Mouse (Mus musculus) ES-E14 (cell line): ENCODE measurements around the gene Gpr18. TPM values are rescaled to one million over a fixed set of nuclear protein-coding genes. Genes with fewer than 3 reads are reported as not detected.

Experiments used
- DNase-seq: peaks from one replicate; pipeline ENCODE4 v3.0.0-alpha.2; 2013; ENCODE audit warnings: low read depth, low spot score
- H3K27ac ChIP-seq: 2 replicates; pipeline ENCODE4 v1.5.1; 2012; ENCODE audit warnings: low read depth, mild to moderate bottlenecking, low read length, moderate library complexity, mixed read lengths; ENCODE audit not compliant: poor library complexity, insufficient read depth, severe bottlenecking
- H3K36me3 ChIP-seq: 2 replicates; pipeline ENCODE4 v1.6.1; 2012; ENCODE audit warnings: mild to moderate bottlenecking, low read length, moderate library complexity, mixed read lengths; ENCODE audit not compliant: control insufficient read depth, poor library complexity, insufficient read depth, severe bottlenecking
- H3K4me1 ChIP-seq, 2 experiments: fragments of 150-350 bp in 1 of 2; sonication (generic) in 1 of 2; 2 replicates each; pipeline ENCODE4 v1.6.1; 2012; ENCODE audit warnings: low read length in 2 of 2, mild to moderate bottlenecking in 1 of 2, mixed read lengths in 1 of 2; ENCODE audit not compliant: control insufficient read depth in 2 of 2, insufficient read depth in 2 of 2, poor library complexity in 1 of 2
- H3K4me3 ChIP-seq, 2 experiments: fragments of 150-350 bp in 1 of 2; sonication (generic) in 1 of 2; 2 replicates each; pipeline ENCODE4 v1.5.1; 2012; ENCODE audit warnings: low read length in 2 of 2, low read depth in 1 of 2, mild to moderate bottlenecking in 1 of 2, mixed read lengths in 1 of 2; ENCODE audit not compliant: insufficient read depth in 1 of 2, poor library complexity in 1 of 2, severe bottlenecking in 1 of 2
- H3K9ac ChIP-seq: 2 replicates; pipeline ENCODE4 v1.6.1; 2012; ENCODE audit warnings: low read depth, mild to moderate bottlenecking, low read length, mixed read lengths; ENCODE audit not compliant: poor library complexity, insufficient read depth, severe bottlenecking
- H3K9me3 ChIP-seq: fragments of 150-350 bp; sonication (generic); 2 replicates; pipeline ENCODE4 v1.6.1; 2012; ENCODE audit warnings: low read depth, mild to moderate bottlenecking, low read length; ENCODE audit not compliant: control insufficient read depth, insufficient read depth
- CHD2 ChIP-seq: IDR thresholded peaks from 2 replicates; pipeline ENCODE4 v1.6.1; 2014; ENCODE audit warnings: mild to moderate bottlenecking, low read depth, low read length, inconsistent platforms
- HCFC1 ChIP-seq: IDR thresholded peaks from 2 replicates; pipeline ENCODE4 v1.6.1; 2012; ENCODE audit warnings: low read length, inconsistent platforms, borderline replicate concordance; ENCODE audit not compliant: insufficient read depth
- MAFK ChIP-seq: IDR thresholded peaks from 2 replicates; pipeline ENCODE4 v1.6.1; 2014; ENCODE audit warnings: mild to moderate bottlenecking, low read depth, low read length, inconsistent platforms; ENCODE audit not compliant: insufficient read depth
- ZC3H11A ChIP-seq: IDR thresholded peaks from 2 replicates; pipeline ENCODE4 v1.6.1; 2012; ENCODE audit warnings: low read depth, mild to moderate bottlenecking, inconsistent platforms, low read length, borderline replicate concordance
- ZNF384 ChIP-seq: IDR thresholded peaks from 2 replicates; pipeline ENCODE4 v1.6.1; 2012; ENCODE audit warnings: low read depth, low read length, inconsistent platforms
- in situ Hi-C, 2 experiments: fragments of 600-800 bp; cut with MboI; formaldehyde crosslinking; loops; one replicate each; pipeline ENCODE4 v1.15.1; 2025; ENCODE audit warnings: low sequenced_read_pairs in 2 of 2, inconsistent platforms in 1 of 2; ENCODE audit not compliant: unreplicated experiment in 2 of 2
- total RNA-seq: library from RNA; depleted of rRNA; stranded (reverse); fragments of 300-350 nt; gene quantifications from 2 replicates; pipeline ENCODE4 v1.2.3, GENCODE M21; 2012

Gene Gpr18
- total RNA-seq, 1 experiment, result 0.49 TPM

DNA sequence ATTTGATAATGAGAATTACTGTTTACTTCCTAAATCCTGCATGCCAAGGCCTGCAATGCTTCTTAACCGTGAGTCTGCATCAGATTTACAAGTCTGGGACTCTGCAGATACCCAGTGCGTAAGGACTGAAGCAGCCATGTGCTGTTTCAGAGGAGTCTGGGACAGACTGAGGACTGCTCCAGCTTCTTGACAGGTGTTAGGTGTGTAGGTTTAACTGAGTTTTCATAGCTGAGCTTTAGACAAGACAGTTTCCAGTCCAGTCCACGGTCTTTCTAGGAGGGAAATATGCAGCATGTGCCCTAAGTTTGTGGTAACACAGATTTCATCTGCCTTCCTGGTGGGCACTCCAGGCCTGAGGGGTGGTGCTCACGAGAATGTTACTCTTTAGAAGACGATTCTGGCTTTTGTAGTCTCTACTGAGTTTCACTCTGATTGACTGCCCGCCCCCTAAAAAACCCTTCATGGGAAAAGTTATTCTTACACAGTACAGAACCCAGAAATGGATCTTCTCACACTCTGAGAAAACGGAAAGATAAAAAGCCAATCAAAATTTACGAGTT, 31.7 kb upstream of the Gpr18 start:
- in situ Hi-C loops, result no loop called here
- Histone ChIP-seq H3K36me3 (no peaks in the 10 kb centered on the region), H3K9me3 (no peaks in the 10 kb centered on the region), H3K4me1 (peaks cover 4 to 6% of the 10 kb centered on the region in 2 experiments; a peak in 3 of 4 replicates), H3K9ac (no peak overlapping the region), H3K4me3 (peak overlapping the region in 1 of 2 experiments; percentile 23; a peak in 2 of 4 replicates), H3K27ac (no peak overlapping the region)
- DNase-seq, result no peak
- TF ChIP-seq ZC3H11A (no peak), CHD2 (no peak), ZNF384 (no peak), MAFK (no peak), HCFC1 (no peak)

DNA sequence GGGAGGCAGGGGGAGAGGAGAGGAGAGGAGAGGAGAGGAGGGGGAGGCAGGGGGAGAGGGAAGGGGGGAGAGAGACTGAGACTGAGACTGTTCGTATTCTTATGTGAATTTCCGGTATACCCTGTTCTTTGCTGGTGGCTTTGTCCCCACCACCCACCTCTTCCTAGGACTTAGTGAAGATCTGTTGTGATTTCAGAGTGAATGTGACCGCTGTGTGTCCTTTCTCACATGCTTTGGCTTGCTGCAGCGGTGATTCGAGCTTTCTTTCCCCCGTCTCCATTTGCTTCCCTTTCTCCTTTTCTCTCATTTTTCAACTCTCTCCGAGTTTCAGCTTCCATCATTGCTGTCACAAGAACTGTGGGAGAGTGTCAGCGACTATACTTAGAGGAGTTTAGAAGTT, 31.1 kb upstream of the Gpr18 start:
- no peak overlapping the region for H3K27ac ChIP-seq
- H3K36me3 ChIP-seq, result no peaks in the 10 kb centered on the region
- peak; percentile 31 for DNase-seq
- peak overlapping the region in 1 of 2 experiments; percentile 23; a peak in 2 of 4 replicates for H3K4me3 ChIP-seq
- H3K9me3 ChIP-seq, result no peaks in the 10 kb centered on the region
- in situ Hi-C loops, result no loop called here
- TF ChIP-seq HCFC1 (no peak), CHD2 (no peak), ZC3H11A (no peak), MAFK (no peak), ZNF384 (no peak)
- H3K9ac ChIP-seq, result no peak overlapping the region
- H3K4me1 ChIP-seq, result peaks cover 4 to 5% of the 10 kb centered on the region in 2 experiments; a peak in 3 of 4 replicates

- peak overlapping the region; percentile 32 for H3K27ac ChIP-seq
- H3K9me3 ChIP-seq, result no peaks in the 10 kb centered on the region
- no peak overlapping the region for H3K9ac ChIP-seq
- DNase-seq, result peak; percentile 62
- TF ChIP-seq MAFK (no peak), ZNF384 (no peak), ZC3H11A (no peak), HCFC1 (no peak), CHD2 (no peak)
- no peaks in the 10 kb centered on the region for H3K36me3 ChIP-seq
- no peak overlapping the region for H3K4me3 ChIP-seq
- in situ Hi-C loops, result no loop called here
- peaks cover 2 to 4% of the 10 kb centered on the region in 2 experiments; a peak in 2 of 4 replicates for H3K4me1 ChIP-seq
These were observed 30.6 kb upstream of the Gpr18 start for GRCm38 (mm10) chr14:121946131-121946530.

GRCm38 (mm10) chr14:121939582-121939981, 24.0 kb upstream of the Gpr18 start:
- Histone ChIP-seq H3K9ac (no peak overlapping the region), H3K36me3 (no peaks in the 10 kb centered on the region), H3K4me1 (no peaks in the 10 kb centered on the region; a peak in 1 of 4 replicates), H3K9me3 (no peaks in the 10 kb centered on the region), H3K4me3 (no peak overlapping the region), H3K27ac (no peak overlapping the region)
- in situ Hi-C loops, result no loop called here
- DNase-seq, result no peak
- TF ChIP-seq CHD2, result no peak
- no peak for TF ChIP-seq HCFC1
